Mouse (Mus musculus) spleen, embryonic (tissue): ENCODE measurements around the gene Pde4d.

Source experiments
- CTCF ChIA-PET: fragments of 350-600 bp; sonication (Branson Sonifier 250); formaldehyde crosslinking; loops from one replicate; lab custom pipeline; 2022; lab: Charles Lee

Gene Pde4d

DNA sequence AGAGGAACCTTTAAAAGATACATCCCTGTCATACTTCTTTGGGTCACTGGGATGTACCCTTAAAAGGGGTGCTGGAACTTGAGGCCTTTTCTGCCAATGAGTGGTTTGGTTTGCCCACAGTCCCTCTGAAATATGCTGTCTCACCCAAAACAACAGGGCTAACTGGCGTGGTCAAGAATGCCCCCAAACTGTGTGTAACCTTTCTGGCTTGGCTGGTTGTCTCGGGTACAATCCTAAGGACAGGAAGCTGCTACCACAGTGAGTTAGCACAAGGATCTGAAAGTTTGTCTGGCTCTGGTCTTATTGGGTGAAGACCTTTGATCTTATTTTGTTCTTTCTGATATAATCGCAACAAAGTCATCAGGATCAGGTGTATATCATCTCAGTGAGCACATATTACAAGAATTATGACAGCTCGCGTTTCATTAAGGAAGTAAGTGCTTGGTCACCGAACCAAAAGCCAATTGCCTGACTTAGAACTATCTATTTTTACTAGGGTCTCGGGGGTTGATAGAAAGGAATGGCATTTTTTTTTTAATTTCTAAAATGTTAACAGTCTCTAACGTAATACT, 1165.6 kb downstream of the Pde4d start:
- CTCF ChIA-PET, result no interaction called here

DNA sequence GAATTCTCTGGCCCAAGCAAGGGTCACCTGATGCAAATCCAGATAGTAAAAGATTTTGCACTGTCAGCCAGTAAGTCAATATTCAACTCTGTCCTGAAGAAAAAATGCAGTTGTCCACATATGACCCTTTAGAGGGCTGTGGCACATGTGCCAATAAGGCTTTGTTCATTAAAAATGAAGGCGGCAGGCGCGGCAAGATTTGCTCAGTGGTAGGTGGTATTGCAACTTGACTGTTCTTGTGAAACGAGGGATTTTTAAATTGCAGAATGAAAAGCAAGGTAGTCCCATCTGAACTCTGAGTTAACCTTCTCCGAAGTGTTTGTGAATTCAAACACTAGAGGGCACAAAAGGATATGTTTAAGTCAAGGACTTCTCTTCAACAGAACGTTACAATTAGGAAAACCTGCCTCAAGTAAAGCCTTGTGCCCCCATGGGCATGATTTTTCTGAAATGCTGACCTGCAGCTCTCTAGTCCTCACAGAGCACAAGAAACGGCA, 1166.1 kb downstream of the Pde4d start:
- CTCF ChIA-PET, result no interaction called here

GRCm38 (mm10) chr13:109619158-109619657, 1169.5 kb downstream of the Pde4d start:
- CTCF ChIA-PET, result no interaction called here

GRCm38 (mm10) chr13:109622207-109622606, 1172.5 kb downstream of the Pde4d start:
- CTCF ChIA-PET, result no interaction called here

- CTCF ChIA-PET, result no interaction called here
These were observed 1173.5 kb downstream of the Pde4d start for GRCm38 (mm10) chr13:109623201-109623600.

- CTCF ChIA-PET, result no interaction called here
These were observed 1175.1 kb downstream of the Pde4d start for GRCm38 (mm10) chr13:109624772-109625349.

GRCm38 (mm10) chr13:109625466-109626129, 1175.8 kb downstream of the Pde4d start:
- CTCF ChIA-PET, result no interaction called here

DNA sequence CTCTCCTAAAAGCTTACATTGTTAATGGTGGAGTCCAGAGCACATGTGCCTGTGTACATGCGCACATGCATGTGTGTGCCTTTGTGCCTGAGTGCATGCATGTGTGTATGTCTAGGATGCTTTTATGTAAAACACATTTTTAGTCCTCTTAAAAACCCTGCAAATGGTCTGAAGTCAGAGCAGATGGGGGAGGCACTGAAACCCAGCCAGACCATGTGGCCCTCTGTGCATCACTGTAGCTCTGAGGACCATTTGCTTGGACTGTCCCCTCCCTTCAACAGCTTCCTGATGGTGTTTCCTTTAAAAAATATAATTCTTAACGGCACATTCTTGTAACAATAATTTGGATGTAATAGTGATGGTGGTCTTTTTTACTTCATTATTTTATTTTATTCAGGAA, 1177.5 kb downstream of the Pde4d start:
- CTCF ChIA-PET, result no interaction called here

- CTCF ChIA-PET, result no interaction called here
These were observed 1178.9 kb downstream of the Pde4d start for GRCm38 (mm10) chr13:109628606-109629005.

GRCm38 (mm10) chr13:109629216-109629615, 1179.5 kb downstream of the Pde4d start:
- CTCF ChIA-PET, result no interaction called here

- CTCF ChIA-PET, result no interaction called here
These were observed 1181.8 kb downstream of the Pde4d start for GRCm38 (mm10) chr13:109631399-109632026.

GRCm38 (mm10) chr13:109632387-109633036, 1182.8 kb downstream of the Pde4d start:
- CTCF ChIA-PET, result no interaction called here

DNA sequence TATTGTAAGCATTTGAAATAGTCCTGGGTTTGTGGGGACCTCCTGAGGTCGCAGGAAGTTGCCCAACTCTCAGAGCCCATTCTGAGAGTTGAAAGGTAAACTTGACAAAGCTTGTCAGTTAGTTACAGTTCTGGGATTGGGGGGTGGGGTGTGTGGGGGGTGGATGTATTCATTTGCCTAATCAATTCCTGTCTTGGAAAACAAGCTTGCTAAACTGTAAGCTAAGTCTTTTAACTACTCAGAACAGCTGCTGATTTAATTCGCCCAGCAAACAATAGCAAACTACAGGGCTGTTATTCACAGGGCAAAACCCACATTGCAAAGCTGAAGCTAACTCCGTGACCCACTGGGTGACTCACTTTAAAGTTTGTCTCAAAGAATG, 1183.3 kb downstream of the Pde4d start:
- CTCF ChIA-PET, result no interaction called here

- CTCF ChIA-PET, result no interaction called here
These were observed 1186.3 kb downstream of the Pde4d start for GRCm38 (mm10) chr13:109635901-109636520.

DNA sequence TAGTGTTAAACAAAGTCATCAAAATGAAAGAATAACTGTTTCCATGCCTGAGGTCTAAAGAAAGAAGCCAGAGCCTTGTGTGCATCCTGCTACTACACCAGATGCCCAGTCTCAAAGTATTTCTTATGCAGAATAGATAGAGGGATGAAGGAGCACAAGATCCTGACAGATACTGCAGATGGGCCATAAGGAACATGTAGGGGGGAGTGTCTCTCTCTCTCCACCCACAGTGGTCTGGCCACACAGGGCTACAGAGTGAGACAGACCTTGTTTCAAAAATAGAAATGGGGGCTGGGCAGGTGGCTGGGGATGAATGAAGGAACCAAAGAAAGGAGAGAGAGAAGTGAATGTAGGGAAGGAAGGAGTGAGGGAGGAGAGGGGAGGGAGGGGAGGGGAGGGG, 1188.5 kb downstream of the Pde4d start:
- CTCF ChIA-PET, result no interaction called here

DNA sequence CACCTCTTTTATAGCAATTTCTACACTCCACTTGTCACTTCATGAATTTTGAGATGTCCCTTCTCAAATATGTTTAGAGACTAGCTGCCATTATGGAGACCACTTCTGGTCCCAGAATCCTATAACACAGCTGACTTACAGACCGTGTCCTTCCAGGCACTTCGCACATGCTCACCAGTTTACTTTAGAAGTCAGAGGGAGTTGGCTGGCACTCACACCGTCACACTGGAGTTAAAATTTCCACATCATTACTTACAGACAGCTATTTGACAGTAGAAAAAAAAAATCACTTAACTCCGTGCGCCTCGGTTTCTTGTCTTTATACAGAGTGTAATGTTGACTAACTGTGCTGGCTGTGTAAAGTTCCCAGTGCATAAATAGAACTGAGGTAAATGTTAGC, 1189.5 kb downstream of the Pde4d start:
- CTCF ChIA-PET, result no interaction called here

DNA sequence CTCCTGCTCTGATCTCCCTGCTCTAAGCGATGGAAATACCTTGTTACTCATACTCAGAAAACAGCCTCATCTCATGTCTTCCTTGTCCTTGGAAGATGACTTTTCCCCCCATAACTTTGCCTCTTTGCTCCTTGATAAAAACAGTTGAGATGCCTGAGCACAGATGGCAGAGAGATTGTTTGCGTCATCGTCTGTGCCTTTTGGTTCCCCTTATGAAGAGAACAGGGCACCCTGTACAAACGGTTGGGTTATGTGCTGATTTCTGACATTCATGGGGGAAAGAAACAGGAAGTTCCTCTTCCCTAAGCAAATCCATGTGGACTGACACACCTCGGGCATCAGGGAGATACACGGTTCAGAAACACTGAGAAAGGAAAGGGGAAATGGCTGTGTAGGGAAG, 1191.8 kb downstream of the Pde4d start:
- CTCF ChIA-PET, result no interaction called here

GRCm38 (mm10) chr13:109643419-109643818, 1193.7 kb downstream of the Pde4d start:
- CTCF ChIA-PET, result no interaction called here

DNA sequence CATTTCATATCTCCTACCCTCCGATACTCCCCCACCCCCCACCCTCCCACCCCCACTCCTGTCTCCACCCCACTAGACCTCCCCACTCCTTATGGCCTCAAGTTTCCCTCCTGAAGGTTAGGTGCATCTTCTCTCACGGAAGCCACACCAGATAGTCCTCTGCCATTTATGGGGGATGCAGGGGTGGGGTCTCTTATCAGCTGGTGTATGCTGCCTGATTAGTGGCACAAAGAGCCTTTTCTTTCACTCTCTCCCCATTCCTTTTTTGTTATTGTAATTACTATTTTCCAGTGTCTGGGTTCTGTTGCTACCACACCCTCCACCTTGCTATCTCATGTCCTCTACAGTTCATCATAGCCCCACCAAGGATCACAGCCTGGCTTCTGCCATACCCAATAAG, 1194.3 kb downstream of the Pde4d start:
- CTCF ChIA-PET, result no interaction called here

- CTCF ChIA-PET, result no interaction called here
These were observed 1195.6 kb downstream of the Pde4d start for GRCm38 (mm10) chr13:109645284-109645909.

DNA sequence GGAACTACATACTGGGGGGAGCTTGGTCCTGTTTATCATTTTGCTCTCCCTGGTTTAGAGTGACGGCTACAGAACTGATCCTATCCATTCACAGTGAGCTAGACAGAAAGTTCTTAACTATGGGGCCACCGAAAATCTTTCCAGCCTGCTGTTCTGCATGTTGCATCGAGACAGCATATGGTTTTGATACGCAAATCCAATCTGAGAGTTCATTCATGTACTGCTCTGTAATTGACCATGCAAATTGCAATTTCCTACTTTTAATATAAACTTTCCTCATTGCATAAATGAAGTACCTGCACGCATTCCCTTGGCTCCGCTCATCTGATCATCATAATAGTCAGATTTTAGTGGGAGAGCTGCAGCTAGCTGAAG, 1196.1 kb downstream of the Pde4d start:
- CTCF ChIA-PET, result no interaction called here
